Mouse (Mus musculus): ENCODE measurements around the gene Ces1a. TPM values are rescaled to one million over a fixed set of nuclear protein-coding genes. Genes with fewer than 3 reads are reported as not detected.

Gene Ces1a
- polyA plus RNA-seq, 1 experiment from 2014 or later = not detected

DNA sequence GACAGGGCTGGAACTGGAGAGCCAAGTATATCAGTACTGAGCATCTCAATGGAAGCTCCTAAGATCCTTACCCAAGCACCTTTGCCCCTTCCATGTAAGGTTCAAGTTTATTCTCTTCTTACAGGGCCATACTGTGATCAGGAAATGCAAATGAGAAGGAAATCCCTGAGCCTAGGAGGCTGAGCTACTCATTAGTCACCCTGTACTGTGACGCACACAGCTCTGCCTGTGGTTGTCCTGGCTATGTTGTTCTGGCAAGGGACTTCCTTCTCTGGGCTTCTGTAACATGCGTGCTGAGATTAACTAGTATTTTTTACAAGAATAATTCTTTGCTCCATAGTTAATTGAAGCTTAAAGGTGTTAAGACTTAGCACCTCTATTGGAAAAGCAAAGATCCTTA is 17.3 kb downstream of the Ces1a start:
- Histone ChIP-seq H3K4me1 (ENCODE audit: control insufficient read depth in 2 of 2, insufficient read depth in 2 of 2, low read length in 2 of 2) (no peaks in the 10 kb centered on the region), H3K4me3 (ENCODE audit: control insufficient read depth in 1 of 2, insufficient read depth in 1 of 2, low read depth in 1 of 2, low read length in 2 of 2) (no peak overlapping the region), H3K9me3 (ENCODE audit: control insufficient read depth, low read length) (no peaks in the 10 kb centered on the region), H3K27me3 (ENCODE audit: control insufficient read depth, insufficient read depth, low read length) (no peaks in the 10 kb centered on the region), H3K9ac (ENCODE audit: low read length) (no peak overlapping the region), H3K36me3 (ENCODE audit: control insufficient read depth, insufficient read depth, low read length) (no peaks in the 10 kb centered on the region), H3K27ac (replicated peaks in 1 of 2; ENCODE audit: control insufficient read depth in 1 of 2, insufficient read depth in 1 of 2, low read depth in 2 of 2, low read length in 2 of 2) (no peak overlapping the region), H3K4me2 (ENCODE audit: low read length) (no peak overlapping the region)
- ATAC-seq (ENCODE audit: insufficient number of reproducible peaks, insufficient read depth, low FRiP score, low read depth) = no peak
- WGBS = 68% methylated on average over 2 of the region's 2 CpGs

DNA sequence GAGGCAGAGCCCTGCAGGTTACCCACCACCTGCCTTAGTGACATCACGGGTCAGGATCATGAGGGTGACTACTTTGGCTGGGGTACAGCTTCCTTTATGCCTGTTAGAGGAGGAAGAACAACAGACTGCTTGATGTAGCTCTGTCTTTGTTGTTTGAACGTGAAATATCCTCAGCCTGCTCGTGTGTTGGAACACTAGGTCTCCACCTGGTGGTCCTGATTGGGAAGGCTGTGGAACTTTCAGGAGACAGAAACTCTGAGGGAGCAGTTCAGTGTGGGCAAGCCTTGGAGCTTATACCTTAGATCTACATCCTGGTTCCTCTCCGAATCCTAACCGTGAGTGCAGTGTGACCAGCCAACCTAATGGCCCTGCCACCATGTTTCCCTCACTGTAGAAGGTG is 26.3 kb downstream of the Ces1a start:
- 54% methylated on average over 5 of the region's 5 CpGs for WGBS
- H3K9me3 ChIP-seq (ENCODE audit: control insufficient read depth, low read length) = no peaks in the 10 kb centered on the region
- no peak for ATAC-seq (ENCODE audit: insufficient number of reproducible peaks, insufficient read depth, low FRiP score, low read depth)
- H3K4me2 ChIP-seq (ENCODE audit: low read length) = no peak overlapping the region
- H3K9ac ChIP-seq (ENCODE audit: low read length) = no peak overlapping the region
- H3K4me3 ChIP-seq (ENCODE audit: control insufficient read depth in 1 of 2, insufficient read depth in 1 of 2, low read depth in 1 of 2, low read length in 2 of 2) = no peak overlapping the region
- H3K4me1 ChIP-seq (ENCODE audit: control insufficient read depth in 2 of 2, insufficient read depth in 2 of 2, low read length in 2 of 2) = no peaks in the 10 kb centered on the region
- H3K27me3 ChIP-seq (ENCODE audit: control insufficient read depth, insufficient read depth, low read length) = no peaks in the 10 kb centered on the region
- no peaks in the 10 kb centered on the region for H3K36me3 ChIP-seq (ENCODE audit: control insufficient read depth, insufficient read depth, low read length)
- no peak overlapping the region for H3K27ac ChIP-seq (replicated peaks in 1 of 2; ENCODE audit: control insufficient read depth in 1 of 2, insufficient read depth in 1 of 2, low read depth in 2 of 2, low read length in 2 of 2)

DNA sequence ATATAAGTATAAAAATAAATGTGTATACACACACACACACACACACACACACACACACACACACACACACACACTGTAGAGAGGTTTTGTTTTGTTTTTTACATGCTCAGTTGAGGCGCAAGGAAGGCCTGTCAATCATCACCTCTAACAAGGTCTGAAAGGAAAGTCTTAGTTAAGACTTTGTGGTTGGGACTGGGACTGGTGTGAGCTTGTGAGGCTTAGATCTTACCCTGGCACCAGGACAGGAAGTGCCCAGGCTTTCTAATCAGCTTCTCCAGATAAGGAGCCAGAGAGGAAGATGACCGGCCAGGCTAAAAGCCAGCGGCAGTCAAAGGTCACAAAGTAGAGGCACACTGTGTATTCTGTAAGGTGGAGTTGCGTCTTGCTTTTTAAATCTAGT is 33.7 kb downstream of the Ces1a start:
- no peak overlapping the region for H3K4me2 ChIP-seq (ENCODE audit: low read length)
- peaks cover 0 to 2% of the 10 kb centered on the region in 2 experiments; a peak in 1 of 4 replicates for H3K4me1 ChIP-seq (ENCODE audit: control insufficient read depth in 2 of 2, insufficient read depth in 2 of 2, low read length in 2 of 2)
- no peak overlapping the region for H3K9ac ChIP-seq (ENCODE audit: low read length)
- no peak overlapping the region for H3K4me3 ChIP-seq (ENCODE audit: control insufficient read depth in 1 of 2, insufficient read depth in 1 of 2, low read depth in 1 of 2, low read length in 2 of 2)
- no peaks in the 10 kb centered on the region for H3K27me3 ChIP-seq (ENCODE audit: control insufficient read depth, insufficient read depth, low read length)
- H3K36me3 ChIP-seq (ENCODE audit: control insufficient read depth, insufficient read depth, low read length) = no peaks in the 10 kb centered on the region
- 26% methylated on average over 4 of the region's 4 CpGs for WGBS
- H3K9me3 ChIP-seq (ENCODE audit: control insufficient read depth, low read length) = no peaks in the 10 kb centered on the region
- ATAC-seq (ENCODE audit: insufficient number of reproducible peaks, insufficient read depth, low FRiP score, low read depth) = no peak
- H3K27ac ChIP-seq (replicated peaks in 1 of 2; ENCODE audit: control insufficient read depth in 1 of 2, insufficient read depth in 1 of 2, low read depth in 2 of 2, low read length in 2 of 2) = no peak overlapping the region

DNA sequence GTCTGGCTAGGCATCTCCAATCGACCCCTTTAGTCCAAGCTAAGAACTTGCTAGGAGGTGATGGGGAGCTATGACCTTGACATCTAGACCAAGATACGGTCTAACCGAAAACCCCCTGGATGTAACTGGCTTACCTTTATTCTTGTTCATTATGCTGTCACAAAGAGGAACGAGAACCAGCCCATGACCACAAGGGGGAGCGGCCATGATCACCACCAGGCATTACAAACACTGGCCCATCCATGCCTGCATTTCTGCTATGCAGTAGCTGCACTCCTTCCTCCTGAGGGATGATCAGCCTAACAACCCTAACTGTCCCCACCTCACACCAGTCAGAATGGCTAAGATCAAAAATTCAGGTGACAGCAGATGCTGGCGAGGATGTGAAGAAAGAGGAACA is 35.8 kb downstream of the Ces1a start:
- H3K4me3 ChIP-seq (ENCODE audit: control insufficient read depth in 1 of 2, insufficient read depth in 1 of 2, low read depth in 1 of 2, low read length in 2 of 2) = no peak overlapping the region
- no peak overlapping the region for H3K27ac ChIP-seq (replicated peaks in 1 of 2; ENCODE audit: control insufficient read depth in 1 of 2, insufficient read depth in 1 of 2, low read depth in 2 of 2, low read length in 2 of 2)
- H3K27me3 ChIP-seq (ENCODE audit: control insufficient read depth, insufficient read depth, low read length) = no peaks in the 10 kb centered on the region
- H3K4me1 ChIP-seq (ENCODE audit: control insufficient read depth in 2 of 2, insufficient read depth in 2 of 2, low read length in 2 of 2) = peaks cover 0 to 2% of the 10 kb centered on the region in 2 experiments; a peak in 1 of 4 replicates
- no peaks in the 10 kb centered on the region for H3K9me3 ChIP-seq (ENCODE audit: control insufficient read depth, low read length)
- no peak overlapping the region for H3K4me2 ChIP-seq (ENCODE audit: low read length)
- H3K9ac ChIP-seq (ENCODE audit: low read length) = no peak overlapping the region
- H3K36me3 ChIP-seq (ENCODE audit: control insufficient read depth, insufficient read depth, low read length) = no peaks in the 10 kb centered on the region
- WGBS = 69% methylated on average over 6 of the region's 6 CpGs
- no peak for ATAC-seq (ENCODE audit: insufficient number of reproducible peaks, insufficient read depth, low FRiP score, low read depth)

DNA sequence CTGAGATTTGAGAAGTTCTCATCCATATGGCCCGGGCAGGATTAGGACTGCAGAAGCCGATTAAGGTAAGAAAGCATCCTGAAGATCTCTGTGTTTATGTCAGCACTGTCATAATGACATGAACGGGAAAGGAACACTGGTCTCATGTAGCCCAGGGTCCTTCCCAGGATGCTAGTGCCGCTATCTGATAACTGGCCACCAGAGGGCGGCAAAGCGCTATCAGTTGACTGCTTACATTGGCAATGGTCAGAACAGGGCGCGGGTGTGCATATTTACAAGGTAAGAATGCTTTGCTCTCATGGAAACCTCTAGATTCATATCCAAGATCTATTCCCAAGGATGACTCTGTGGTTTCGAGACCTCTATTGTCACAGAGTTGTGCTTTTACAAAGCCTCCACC is 36.6 kb downstream of the Ces1a start:
- Histone ChIP-seq H3K4me3 (ENCODE audit: control insufficient read depth in 1 of 2, insufficient read depth in 1 of 2, low read depth in 1 of 2, low read length in 2 of 2) (no peak overlapping the region), H3K4me2 (ENCODE audit: low read length) (no peak overlapping the region), H3K36me3 (ENCODE audit: control insufficient read depth, insufficient read depth, low read length) (no peaks in the 10 kb centered on the region), H3K9ac (ENCODE audit: low read length) (no peak overlapping the region), H3K4me1 (ENCODE audit: control insufficient read depth in 2 of 2, insufficient read depth in 2 of 2, low read length in 2 of 2) (peaks cover 0 to 2% of the 10 kb centered on the region in 2 experiments; a peak in 1 of 4 replicates), H3K27ac (replicated peaks in 1 of 2; ENCODE audit: control insufficient read depth in 1 of 2, insufficient read depth in 1 of 2, low read depth in 2 of 2, low read length in 2 of 2) (no peak overlapping the region), H3K9me3 (ENCODE audit: control insufficient read depth, low read length) (no peaks in the 10 kb centered on the region), H3K27me3 (ENCODE audit: control insufficient read depth, insufficient read depth, low read length) (no peaks in the 10 kb centered on the region)
- 7% methylated on average over 9 of the region's 9 CpGs for WGBS
- ATAC-seq (ENCODE audit: insufficient number of reproducible peaks, insufficient read depth, low FRiP score, low read depth) = no peak

DNA sequence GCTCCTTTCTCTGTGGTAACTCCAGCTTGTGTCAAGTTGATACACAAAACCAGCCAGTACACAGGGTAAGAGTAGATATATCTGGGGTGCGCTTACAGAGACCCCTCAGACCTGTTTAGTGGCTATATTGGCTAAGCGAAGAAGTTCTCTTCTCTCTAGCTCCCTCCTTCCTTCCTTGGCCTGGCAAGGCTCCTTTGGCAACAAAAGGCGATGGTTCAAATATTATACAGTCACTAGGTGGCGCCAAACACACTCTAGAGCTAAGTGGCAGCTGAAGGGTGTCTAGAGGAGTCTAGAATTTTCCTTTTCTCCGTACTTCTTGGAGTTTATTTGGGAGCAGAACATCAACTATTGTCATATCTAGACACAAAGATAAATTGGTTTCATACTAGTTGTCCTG is 37.7 kb downstream of the Ces1a start:
- no peak overlapping the region for H3K27ac ChIP-seq (replicated peaks in 1 of 2; ENCODE audit: control insufficient read depth in 1 of 2, insufficient read depth in 1 of 2, low read depth in 2 of 2, low read length in 2 of 2)
- no peak overlapping the region for H3K9ac ChIP-seq (ENCODE audit: low read length)
- peaks cover 0 to 2% of the 10 kb centered on the region in 2 experiments; a peak in 1 of 4 replicates for H3K4me1 ChIP-seq (ENCODE audit: control insufficient read depth in 2 of 2, insufficient read depth in 2 of 2, low read length in 2 of 2)
- H3K4me2 ChIP-seq (ENCODE audit: low read length) = no peak overlapping the region
- WGBS = 20% methylated on average over 5 of the region's 5 CpGs
- ATAC-seq (ENCODE audit: insufficient number of reproducible peaks, insufficient read depth, low FRiP score, low read depth) = no peak
- no peaks in the 10 kb centered on the region for H3K9me3 ChIP-seq (ENCODE audit: control insufficient read depth, low read length)
- H3K27me3 ChIP-seq (ENCODE audit: control insufficient read depth, insufficient read depth, low read length) = no peaks in the 10 kb centered on the region
- no peaks in the 10 kb centered on the region for H3K36me3 ChIP-seq (ENCODE audit: control insufficient read depth, insufficient read depth, low read length)
- H3K4me3 ChIP-seq (ENCODE audit: control insufficient read depth in 1 of 2, insufficient read depth in 1 of 2, low read depth in 1 of 2, low read length in 2 of 2) = no peak overlapping the region

DNA sequence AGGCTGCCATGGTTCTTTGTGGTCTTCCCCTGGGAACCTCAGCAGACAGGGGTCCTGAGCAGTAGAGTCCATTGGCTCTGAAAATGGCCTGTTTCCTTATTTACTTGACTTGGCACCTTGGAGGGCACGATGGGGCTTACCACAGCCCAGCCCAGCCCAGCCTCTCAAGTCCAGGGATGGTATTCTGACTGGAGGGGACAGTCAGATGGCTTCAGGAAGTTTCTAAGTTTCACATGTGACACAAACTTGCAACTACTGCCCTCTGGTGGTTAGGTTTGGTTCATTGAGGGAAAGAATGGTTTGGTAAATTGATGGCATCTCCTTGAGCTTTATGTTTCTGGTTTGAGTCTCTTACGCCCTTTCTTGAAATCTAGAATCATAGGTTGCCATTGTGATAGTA is 49.4 kb downstream of the Ces1a start:
- H3K4me2 ChIP-seq (ENCODE audit: low read length) = no peak overlapping the region
- 38% methylated on average over 2 of the region's 2 CpGs for WGBS
- no peak overlapping the region for H3K9ac ChIP-seq (ENCODE audit: low read length)
- ATAC-seq (ENCODE audit: insufficient number of reproducible peaks, insufficient read depth, low FRiP score, low read depth) = no peak
- no peaks in the 10 kb centered on the region for H3K27me3 ChIP-seq (ENCODE audit: control insufficient read depth, insufficient read depth, low read length)
- H3K9me3 ChIP-seq (ENCODE audit: control insufficient read depth, low read length) = no peaks in the 10 kb centered on the region
- H3K4me1 ChIP-seq (ENCODE audit: control insufficient read depth in 2 of 2, insufficient read depth in 2 of 2, low read length in 2 of 2) = 0 out of 4 replicates have a peak, but pooled peaks cover 0 to 2% of the 10 kb centered on the region in 2 experiments
- no peak overlapping the region for H3K4me3 ChIP-seq (ENCODE audit: control insufficient read depth in 1 of 2, insufficient read depth in 1 of 2, low read depth in 1 of 2, low read length in 2 of 2)
- no peak overlapping the region for H3K27ac ChIP-seq (replicated peaks in 1 of 2; ENCODE audit: control insufficient read depth in 1 of 2, insufficient read depth in 1 of 2, low read depth in 2 of 2, low read length in 2 of 2)
- no peaks in the 10 kb centered on the region for H3K36me3 ChIP-seq (ENCODE audit: control insufficient read depth, insufficient read depth, low read length)

DNA sequence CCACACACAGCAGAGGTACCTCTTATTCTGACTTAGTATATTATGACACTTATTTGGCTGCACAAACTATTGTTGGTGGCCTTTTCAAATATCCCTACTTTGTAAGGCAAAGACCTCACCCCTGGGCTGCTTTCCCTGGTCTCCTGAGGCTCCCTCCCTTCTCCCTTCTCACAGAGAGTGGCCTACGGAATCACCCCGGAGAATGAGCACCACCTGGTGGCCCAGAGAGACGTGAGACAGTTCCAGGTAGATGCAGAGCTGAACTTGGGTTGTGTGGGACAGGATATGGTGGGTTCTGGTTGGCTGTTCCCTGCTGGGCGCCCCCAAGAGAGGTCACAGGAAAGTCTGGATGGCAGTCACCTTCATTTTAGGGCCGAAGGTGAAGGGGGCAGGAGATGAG is 51.2 kb downstream of the Ces1a start:
- H3K4me3 ChIP-seq (ENCODE audit: control insufficient read depth in 1 of 2, insufficient read depth in 1 of 2, low read depth in 1 of 2, low read length in 2 of 2) = no peak overlapping the region
- no peak overlapping the region for H3K9ac ChIP-seq (ENCODE audit: low read length)
- H3K36me3 ChIP-seq (ENCODE audit: control insufficient read depth, insufficient read depth, low read length) = no peaks in the 10 kb centered on the region
- 0 out of 4 replicates have a peak, but pooled peaks cover 0 to 2% of the 10 kb centered on the region in 2 experiments for H3K4me1 ChIP-seq (ENCODE audit: control insufficient read depth in 2 of 2, insufficient read depth in 2 of 2, low read length in 2 of 2)
- ATAC-seq (ENCODE audit: insufficient number of reproducible peaks, insufficient read depth, low FRiP score, low read depth) = no peak
- H3K4me2 ChIP-seq (ENCODE audit: low read length) = no peak overlapping the region
- no peaks in the 10 kb centered on the region for H3K9me3 ChIP-seq (ENCODE audit: control insufficient read depth, low read length)
- H3K27me3 ChIP-seq (ENCODE audit: control insufficient read depth, insufficient read depth, low read length) = no peaks in the 10 kb centered on the region
- H3K27ac ChIP-seq (replicated peaks in 1 of 2; ENCODE audit: control insufficient read depth in 1 of 2, insufficient read depth in 1 of 2, low read depth in 2 of 2, low read length in 2 of 2) = no peak overlapping the region
- WGBS = 17% methylated on average over 5 of the region's 5 CpGs
